Mouse (Mus musculus): ENCODE results near the gene Arid1b.

Gene Arid1b

DNA sequence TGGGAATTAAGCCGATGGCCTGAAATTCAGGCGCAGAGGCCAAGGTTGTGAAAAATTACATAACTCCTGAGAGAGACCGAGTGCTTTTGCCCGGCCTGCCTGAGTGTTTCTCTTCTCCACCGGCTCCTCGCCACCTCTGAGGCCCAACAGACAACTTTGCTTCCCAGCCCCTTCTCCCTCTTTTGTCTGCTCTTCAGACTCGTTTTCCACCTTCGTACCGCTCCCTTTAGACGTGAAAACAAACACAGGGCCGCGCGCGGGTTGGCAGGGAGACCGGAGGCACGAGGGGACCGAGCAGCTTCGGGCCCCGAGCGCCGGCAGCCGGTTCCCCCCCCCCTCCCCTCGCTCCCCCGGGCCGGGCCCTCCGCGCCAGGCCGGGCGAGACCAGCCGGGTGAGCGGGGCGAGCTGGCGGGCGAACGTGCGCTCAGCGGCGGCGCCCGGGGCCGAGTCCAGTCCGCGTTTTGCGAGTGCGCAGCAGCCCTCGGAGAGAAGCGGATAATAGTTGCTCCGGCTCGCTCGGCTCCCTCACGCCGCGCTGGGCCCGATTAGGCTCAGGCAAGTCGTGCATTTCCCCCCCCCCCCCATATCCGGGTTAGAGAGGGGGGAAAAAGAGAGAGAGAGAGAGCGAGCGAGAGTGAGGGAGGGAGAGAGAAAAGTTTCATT is at the start of gene Arid1b:
Gene Arid1b, plus strand, starts transcription at position 493 of the 664 bp plus-strand sequence.
- DNase-seq, result peak; percentile 77

DNA sequence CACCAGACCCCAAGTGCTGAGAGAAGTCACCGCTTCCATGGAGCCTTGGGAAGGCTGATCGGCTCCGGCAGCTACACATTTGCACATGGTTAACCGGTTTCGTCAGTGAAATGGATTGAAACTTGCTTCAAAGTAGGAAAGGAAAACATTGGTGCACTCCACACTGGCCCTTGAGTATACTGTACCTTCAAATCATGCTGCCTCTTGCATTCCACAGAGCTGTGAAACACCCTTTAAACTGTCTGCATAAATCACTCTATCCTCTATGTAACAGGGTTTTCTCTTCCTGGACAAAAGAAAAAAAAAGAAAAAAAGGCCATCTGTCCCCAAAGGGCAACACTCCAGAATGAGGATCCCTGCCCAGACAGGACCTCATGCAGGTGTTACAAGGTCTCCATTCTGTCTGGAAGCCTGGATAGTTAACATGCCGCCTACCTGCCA is 48.8 kb upstream of the Arid1b start:
- no peak for DNase-seq

DNA sequence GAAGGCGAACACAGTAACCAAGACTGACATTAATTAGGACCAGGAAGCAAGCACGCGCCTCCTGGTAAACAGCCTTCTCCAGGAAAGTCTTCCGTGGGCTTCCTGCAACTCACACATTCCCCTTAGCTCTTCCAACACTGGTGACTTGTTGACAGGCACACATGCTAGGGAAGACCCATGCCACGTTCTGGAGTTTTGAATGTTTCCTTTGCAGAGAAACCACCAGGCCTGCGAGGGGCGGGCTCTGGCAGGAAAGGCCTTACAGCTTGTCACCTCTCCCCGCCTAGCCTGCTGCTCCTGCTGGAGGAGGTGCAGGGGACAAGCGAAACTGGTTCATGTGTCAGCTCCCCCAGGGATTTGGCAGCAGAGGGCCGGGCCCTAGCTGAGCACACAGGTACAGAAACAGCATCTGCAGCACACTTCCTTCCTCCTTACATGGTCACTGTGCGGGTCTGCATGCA is 48.2 kb upstream of the Arid1b start:
- DNase-seq, result no peak

DNA sequence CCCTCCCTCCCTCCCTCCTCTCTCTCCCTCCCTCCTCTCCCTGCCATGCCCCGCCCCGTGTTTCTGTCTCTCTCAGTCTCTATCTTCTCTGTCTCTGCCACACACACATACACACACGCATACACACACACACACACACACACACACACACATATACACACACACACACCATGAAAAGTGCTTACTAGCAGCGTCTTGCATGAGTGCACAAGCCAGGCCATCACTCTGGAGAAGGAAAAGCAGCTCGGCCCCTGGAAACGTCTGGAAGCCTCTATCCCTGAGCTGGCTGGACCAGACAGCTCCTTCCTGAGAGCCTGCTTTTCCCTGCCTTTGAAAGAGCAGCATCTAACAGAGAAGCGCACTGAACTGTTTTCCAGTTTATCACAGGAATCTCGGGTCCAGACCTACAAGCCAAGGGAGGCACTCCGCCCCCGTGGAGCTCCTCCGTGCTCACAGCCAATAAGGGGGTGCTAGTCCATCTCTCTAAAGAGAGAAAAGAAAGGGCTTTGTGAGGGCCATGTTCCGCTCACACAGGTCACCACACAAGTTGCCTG is 47.6 kb upstream of the Arid1b start:
- no peak for DNase-seq

DNA sequence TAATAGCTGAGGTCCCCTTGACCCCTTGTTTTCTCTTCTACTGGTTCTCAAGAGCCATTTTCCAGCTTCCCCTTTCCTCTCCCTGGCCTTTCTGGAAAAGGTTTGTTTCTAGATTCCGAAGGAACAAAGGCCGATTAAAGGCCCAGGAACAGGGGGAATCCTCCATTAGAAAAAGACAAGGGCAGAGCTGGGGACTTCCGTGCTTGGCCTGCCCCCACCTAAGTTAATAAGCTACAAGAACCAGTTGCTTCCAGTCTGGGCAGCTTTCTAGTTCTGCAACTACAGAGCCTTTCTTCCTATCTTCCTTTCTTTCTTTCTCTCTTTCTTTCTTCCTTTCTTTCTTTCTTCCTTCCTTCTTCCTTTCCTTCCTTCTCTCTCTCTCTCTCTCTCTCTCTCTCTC is 47.1 kb upstream of the Arid1b start:
- DNase-seq, result no peak

DNA sequence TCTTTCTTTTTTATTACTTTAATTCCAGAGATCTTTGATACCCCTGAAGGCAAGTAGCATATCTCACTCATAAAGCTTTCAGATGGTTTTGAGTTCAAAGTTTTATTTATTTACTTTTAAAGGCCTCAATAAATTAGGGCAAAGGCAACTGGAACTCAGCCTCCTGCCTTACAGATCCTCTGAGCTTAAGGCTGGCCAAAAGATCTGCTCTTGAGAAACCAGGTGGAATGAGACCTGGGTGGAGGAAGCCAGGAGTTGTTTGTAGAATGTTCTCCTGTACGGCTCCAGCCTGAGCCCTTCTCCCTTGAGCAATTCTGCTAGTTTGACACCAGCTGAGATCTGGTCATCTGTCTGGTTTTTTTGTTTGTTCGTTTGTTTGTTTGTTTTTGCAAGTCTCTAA is 46.7 kb upstream of the Arid1b start:
- DNase-seq, result no peak

DNA sequence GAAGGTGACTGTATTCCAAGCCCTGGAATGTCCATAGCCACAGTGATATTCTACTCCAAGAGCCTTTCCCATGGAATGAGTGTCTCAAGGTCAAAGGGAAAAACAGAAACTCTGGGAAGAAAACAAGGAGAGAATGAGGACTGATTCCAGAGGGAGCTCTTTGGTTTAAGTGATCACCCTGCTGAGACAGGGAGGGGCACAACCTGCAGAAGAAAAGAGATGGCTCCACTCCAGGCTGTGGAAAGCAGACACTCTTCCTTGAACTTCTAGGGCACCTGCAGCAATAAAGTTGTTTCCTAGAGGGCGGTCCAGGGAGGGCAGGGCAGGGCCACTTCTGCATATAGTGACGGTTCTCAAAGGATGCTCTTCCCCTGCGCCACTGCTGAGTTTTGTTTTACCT is 45.6 kb upstream of the Arid1b start:
- DNase-seq, result no peak

DNA sequence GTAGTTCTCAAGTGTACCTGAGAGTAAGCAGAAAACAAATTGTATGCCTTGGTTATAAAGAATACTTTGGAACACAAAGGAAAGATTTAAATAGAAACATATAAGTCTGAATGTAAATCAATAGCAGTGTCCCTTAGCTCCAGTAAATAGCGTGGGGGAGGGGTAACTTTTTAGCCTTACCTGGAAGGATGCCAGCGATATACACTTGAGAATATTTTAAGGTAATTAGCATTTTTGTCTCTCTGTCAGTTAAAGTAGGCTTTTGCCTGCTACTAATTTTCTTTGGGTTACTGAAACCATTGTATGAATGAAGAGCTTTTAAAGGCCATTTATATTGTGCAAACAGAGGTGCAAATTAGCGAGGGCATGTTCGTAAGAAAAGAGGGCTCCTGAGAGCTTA is 39.7 kb upstream of the Arid1b start:
- no peak for DNase-seq

DNA sequence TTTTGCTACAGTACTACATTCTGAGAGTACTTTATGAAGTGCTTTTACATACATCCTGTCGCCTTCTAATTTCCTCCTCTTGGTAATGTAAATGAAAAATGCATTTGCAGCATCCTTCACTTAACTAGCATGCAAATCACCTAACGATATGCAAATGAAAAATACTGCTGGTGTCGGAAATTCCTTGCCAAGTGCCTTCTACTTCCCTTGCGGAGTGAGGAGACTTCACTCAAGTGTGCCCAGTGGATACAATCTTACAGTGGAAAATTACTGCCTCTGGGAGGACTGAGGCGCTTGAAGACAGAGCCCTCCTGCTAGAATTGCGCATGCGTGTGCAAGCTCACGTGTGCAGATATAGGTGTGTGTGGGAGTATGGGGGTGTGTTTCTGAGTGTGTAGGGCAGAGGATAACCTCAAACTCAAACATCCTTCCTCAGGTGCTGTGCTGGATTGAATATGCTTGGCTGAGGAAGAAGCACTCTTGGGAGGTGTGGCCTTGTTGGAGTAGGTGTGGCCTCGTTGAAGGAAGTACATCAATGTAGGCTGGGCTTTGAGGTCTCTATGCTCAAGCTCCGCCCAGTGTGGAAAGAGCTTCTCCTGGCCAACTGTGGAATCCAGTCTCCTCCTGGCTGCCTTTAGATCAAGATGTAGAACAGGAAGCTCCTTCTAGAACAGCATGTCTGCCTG is 29.8 kb upstream of the Arid1b start:
- peak; percentile 18 for DNase-seq

DNA sequence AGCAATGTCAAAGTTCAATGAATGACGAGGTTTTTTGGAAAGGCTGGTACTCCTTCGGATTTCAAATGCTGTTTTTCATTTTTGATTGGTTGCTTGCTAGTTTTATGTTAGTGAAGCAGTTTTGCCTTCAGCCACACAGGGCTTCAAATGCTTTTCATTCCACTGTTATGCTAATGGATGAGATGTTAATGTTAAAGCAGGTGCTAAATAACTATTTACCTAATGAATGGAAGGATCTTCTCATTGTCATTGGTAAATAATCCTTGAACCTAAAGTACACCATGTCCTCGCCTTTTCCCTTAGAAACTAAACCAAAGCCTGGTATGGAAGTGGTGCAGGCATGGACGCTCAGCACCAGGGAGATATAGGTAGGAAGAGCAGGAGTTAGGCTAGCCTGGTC is 26.9 kb upstream of the Arid1b start:
- no peak for DNase-seq

DNA sequence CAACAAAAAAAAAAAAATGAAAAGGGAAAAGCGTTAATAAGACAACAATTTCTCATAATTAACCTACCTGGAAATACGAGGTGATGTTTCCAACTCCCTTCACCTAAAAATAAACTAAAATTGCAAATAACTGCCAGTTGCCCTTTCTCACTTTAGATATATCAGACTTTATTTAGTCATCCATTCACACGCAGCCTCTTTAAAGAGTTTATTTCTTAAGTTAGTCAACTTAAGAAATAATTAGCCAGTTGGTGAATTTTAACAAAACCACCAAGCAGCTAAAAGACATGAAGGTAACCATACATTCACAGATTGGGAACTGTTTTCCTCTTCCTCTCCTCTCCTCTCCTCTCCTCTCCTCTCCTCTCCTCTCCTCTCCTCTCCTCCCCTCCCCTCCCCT is 26.1 kb upstream of the Arid1b start:
- DNase-seq, result no peak

DNA sequence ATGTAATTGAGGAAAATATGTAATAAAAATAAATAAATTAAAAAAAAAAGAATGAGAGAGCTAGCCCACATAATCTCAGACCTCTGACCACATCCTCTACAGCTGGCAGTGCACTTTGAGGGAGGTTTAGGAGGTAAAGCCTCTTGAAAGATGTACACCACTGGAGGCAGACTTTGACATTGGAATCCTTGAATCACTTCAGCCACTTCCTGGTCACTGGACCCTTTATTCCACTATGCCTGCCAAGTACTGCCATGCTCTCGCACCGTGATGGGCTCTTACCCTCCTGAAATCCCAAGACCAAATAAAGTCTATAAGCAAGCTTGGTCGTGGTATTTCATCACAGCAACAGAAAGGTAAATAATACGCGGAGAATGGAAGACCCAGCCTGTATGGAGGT is 25.3 kb upstream of the Arid1b start:
- DNase-seq, result no peak

DNA sequence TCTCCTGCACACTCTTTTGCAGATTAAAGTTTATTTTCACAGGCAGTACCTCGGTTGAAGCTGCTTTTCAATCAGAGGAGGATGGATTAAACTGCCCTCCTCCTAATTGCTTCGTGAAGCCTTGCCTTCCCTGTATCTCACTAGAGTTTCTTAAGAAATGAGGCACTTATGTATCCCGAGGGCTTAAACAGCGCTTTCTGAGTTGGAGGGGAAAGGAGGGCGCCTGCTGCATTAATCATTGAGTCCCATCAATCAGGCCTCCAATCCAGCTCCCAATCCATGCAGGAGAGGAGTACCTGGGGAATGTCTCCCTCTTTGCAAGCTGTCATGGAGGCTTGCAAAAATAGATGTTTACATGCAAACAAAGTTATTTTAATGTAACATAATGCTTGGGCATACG is 21.9 kb upstream of the Arid1b start:
- DNase-seq, result no peak

DNA sequence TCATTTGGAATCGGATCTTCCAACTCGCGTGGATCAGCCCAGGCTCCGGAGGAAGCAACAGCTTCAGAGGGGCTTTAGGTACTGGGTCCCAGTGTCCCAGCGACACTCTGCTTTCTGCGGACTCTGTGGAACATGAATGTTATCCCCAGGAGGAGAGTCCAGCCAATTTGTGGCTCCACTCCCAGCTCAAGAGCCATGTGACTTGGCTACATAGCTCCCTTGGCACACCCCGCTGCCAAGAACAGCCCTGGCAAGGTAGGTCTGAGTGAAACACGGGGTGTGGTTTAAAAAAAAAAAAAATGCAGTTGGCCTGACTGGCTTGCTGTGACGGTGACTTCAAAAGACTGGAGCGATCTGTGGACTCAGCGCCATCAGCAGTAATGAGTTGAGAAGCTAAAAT is 19.4 kb upstream of the Arid1b start:
- DNase-seq, result peak; percentile 25

DNA sequence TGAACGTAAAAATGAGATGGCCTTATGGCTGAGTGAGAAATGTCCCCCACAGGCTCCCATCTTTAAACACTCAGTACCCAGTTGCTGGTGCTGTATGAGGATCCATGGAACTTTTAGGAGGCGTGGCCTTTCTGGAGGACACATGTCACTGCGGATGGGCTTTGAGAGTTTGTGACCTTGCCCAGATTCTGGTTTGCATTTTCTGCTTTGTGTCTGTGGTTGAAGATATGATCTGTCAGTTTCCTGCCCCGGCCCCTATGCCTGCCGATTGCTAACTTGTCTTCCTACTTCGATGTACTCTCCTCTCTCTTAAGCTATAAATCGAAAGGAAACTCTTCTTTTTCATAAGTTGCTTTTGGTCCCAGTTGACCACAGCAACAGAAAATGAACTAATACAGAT is 14.0 kb upstream of the Arid1b start:
- no peak for DNase-seq

DNA sequence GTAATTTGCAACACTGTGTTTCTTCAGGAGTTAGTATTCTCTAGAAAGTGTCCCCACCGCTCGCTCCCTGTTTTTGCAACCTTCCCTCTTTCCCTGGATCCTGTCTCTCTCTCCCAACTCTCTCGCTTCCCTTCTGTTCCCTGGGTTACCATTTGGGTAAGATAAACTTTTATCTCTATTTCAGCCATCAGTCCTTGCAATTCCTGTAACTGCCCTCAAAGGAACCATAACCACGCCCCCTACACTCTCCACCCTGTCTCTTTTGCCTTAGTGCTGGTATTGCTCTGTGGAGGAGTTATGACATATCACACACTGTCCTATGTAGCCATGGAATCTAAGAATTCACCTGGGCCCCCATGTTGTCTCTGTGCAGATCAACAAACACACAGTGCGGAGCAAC is 11.3 kb upstream of the Arid1b start:
- DNase-seq, result no peak

DNA sequence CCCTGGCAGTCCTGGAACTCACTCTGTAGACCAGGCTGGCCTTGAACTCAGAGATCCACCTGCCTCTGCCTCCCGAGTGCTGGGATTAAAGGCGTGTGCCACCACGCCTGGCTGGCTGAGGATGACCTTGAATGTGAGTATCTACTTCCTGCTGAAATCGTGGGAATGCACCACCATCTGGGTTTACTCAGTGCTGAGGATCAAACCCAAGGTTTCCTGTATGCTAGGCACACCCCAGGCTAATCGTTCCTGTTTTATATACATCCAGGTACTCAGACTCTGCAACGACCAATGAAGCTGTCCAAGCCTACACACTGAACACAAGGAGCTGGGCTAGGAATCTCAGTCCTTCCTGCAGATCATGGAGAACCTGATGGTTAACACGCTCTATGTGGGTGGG is 9.4 kb upstream of the Arid1b start:
- no peak for DNase-seq

DNA sequence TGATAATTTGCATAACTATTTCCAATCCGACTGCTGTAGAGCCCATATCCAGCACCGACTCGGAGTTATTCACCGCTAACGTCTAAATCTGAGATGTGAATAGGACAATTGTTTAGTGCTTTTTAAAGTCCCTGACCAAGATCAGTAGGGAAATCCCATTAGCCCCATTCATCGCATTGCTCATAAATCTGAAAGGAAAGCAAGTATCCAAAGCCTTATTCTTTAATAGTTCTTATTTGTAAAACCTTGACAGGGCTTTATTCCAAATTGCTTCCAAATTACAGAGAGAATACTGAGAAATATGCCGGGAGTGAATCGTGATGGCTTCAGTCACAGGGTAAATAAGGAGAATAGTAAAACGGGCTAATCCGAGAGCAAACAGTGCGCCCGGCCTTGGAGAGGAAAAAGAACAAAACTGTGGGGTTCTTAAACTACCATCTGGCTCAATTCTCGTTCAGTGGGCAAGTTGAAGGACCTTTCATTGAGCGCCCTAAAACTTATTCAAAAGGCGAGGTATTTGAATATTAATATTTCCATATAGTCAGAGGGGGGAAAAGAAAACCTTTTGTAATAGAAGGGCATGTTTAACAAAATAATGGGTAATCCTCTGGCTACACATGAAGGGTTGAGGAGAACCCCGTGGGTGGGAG is 3.1 kb upstream of the Arid1b start:
- DNase-seq, result no peak

DNA sequence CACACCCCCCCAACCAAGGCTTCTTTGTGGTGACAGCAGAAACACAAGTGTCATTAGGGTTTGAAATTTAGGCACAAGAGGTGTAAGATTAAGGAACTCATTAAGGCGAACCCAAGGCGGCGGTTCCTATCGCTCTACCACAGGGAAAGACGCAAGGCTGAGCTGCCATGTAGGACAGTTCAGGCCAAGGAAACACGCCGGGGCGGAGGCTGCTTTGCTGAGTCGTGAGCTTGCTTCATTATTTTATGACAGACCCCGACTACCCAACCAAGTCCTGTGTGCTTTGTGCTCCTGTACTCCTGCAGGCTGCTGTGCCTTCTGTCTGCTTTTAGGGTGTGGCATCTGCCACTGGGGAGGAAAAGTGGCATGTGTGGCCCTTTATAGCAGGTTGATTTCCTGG is 2.5 kb upstream of the Arid1b start:
- no peak for DNase-seq

DNA sequence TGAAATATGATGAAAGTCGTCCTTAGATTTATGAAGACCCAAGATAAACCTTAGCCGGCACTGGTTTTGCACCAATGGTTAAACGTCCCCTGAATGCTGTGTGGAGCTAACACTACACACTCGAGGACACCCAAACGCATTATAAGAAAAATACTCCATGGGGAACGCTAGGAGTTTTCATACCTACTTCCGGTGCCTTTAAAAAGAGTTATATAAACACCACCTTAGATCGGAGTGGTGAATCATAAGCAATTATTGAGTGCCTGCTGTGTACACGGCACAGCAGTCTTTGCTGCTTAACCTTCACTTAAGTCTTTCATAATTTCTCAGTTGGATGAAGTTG is 664 bp upstream of the Arid1b start:
- no peak for DNase-seq

DNA sequence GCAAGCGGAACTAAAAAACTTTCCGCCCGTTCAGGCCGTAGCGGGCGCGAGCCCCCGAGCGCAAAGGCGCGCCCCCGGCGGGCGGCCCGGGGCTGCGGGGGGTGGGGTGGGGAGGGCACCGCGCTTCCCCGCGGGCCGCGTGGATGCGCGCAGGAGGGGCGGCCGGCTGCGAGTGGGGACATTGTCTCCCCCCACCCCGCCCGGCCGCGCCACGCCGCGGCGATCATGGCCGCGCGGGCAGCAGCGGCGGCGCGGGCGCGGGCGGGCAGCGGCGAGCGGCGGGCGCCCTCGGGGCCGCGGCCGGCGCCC is 326 bp downstream of the Arid1b start:
- no peak for DNase-seq

DNA sequence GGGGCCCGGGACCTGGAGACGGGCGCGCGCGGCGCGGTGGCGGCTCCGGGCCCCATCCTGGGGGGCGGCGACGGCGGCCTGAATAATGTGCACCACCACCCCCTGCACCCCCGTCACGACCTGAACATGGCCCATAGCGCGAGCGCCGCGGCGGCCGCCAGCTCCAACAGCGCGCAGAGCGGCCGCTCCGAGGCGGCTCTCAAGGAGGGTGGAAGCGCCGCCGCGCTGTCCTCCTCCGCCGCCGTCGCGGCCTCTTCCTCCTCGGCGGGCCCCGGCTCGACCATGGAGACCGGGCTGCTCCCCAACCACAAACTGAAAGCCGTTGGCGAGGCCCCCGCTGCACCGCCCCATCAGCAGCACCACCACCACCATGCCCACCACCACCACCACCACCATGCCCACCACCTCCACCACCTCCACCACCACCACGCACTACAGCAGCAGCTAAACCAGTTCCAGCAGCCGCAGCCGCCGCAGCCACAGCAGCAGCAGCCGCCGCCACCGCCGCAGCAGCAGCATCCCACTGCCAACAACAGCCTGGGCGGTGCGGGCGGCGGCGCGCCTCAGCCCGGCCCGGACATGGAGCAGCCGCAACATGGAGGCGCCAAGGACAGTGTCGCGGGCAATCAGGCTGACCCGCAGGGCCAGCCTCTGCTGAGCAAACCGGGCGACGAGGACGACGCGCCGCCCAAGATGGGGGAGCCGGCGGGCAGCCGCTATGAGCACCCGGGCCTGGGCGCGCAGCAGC is 855 bp downstream of the Arid1b start:
- DNase-seq, result peak; percentile 69

DNA sequence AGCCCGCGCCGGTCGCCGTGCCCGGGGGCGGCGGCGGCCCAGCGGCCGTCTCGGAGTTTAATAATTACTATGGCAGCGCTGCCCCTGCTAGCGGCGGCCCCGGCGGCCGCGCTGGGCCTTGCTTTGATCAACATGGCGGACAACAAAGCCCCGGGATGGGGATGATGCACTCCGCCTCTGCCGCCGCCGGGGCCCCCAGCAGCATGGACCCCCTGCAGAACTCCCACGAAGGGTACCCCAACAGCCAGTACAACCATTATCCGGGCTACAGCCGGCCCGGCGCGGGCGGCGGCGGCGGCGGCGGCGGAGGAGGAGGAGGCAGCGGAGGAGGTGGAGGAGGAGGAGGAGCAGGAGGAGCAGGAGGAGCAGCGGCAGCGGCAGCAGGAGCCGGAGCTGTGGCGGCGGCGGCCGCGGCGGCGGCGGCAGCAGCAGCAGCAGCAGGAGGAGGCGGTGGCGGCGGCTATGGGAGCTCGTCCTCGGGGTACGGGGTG is 1.5 kb downstream of the Arid1b start:
- peak; percentile 79 for DNase-seq

Data from right cerebral cortex, adult 18-20 months (tissue).